Mouse (Mus musculus): Measurements from ENCODE around the gene Rab9. TPM values are rescaled to one million over a fixed set of nuclear protein-coding genes. Genes with fewer than 3 reads are reported as not detected.

Gene Rab9
- polyA plus RNA-seq, 1 experiment from 2014 or later = 40.7 TPM

- Histone ChIP-seq H3K36me3 (no peaks in the 10 kb centered on the region), H3K4me1 (replicated peaks) (peaks cover 16% of the 10 kb centered on the region), H3K9ac (replicated peaks) (peak within 1 kb of the TSS; percentile 82), H3K27ac (peak within 1 kb of the TSS; percentile 83), H3K4me3 (replicated peaks) (peak within 1 kb of the TSS; percentile 57), H3K9me3 (no peaks in the 10 kb centered on the region), H3K4me2 (replicated peaks) (peak within 1 kb of the TSS; percentile 64), H3K27me3 (peaks cover 34% of the 10 kb centered on the region; the same call in 1 of the 2 replicates)
- peak; percentile 99 for ATAC-seq
- WGBS = 26% methylated on average over 43 of the region's 44 CpGs
Measured at GRCm38 (mm10) chrX:166440616-166441063, 39.0 kb downstream of the Rab9 start, which contains the start of gene Ofd1. TSS of gene Ofd1 (minus strand) at chrX:166440704.

GRCm38 (mm10) chrX:166440036-166440615 lies 39.5 kb downstream of the Rab9 start, which contains the start of gene Trappc2:
TSS of gene Trappc2 (plus strand) at chrX:166440574.
- no peaks in the 10 kb centered on the region for H3K36me3 ChIP-seq
- peak within 1 kb of the TSS; percentile 64 for H3K4me2 ChIP-seq (replicated peaks)
- peaks cover 33% of the 10 kb centered on the region; the same call in 1 of the 2 replicates for H3K27me3 ChIP-seq
- 11% methylated on average over 35 of the region's 36 CpGs for WGBS
- peak within 1 kb of the TSS; percentile 82 for H3K9ac ChIP-seq (replicated peaks)
- peak within 1 kb of the TSS; percentile 57 for H3K4me3 ChIP-seq (replicated peaks)
- no peaks in the 10 kb centered on the region for H3K9me3 ChIP-seq
- H3K27ac ChIP-seq = peak within 1 kb of the TSS; percentile 83
- peaks cover 16% of the 10 kb centered on the region for H3K4me1 ChIP-seq (replicated peaks)
- peak; percentile 86; the same call in 1 of the 2 replicates for ATAC-seq

- no peaks in the 10 kb centered on the region for H3K9me3 ChIP-seq
- 87% methylated on average over 2 of the region's 2 CpGs for WGBS
- H3K36me3 ChIP-seq = no peaks in the 10 kb centered on the region
- H3K27ac ChIP-seq = no peak overlapping the region
- peaks cover 5% of the 10 kb centered on the region for H3K4me1 ChIP-seq (replicated peaks)
- peaks cover 10% of the 10 kb centered on the region; the same call in 1 of the 2 replicates for H3K27me3 ChIP-seq
- no peak overlapping the region for H3K9ac ChIP-seq (replicated peaks)
- ATAC-seq = no peak
- no peak overlapping the region for H3K4me3 ChIP-seq (replicated peaks)
- H3K4me2 ChIP-seq (replicated peaks) = no peak overlapping the region
Measured at GRCm38 (mm10) chrX:166434812-166435211, 44.9 kb downstream of the Rab9 start.

- Histone ChIP-seq H3K4me2 (replicated peaks) (no peak overlapping the region), H3K9me3 (no peaks in the 10 kb centered on the region), H3K36me3 (peaks cover 3% of the 10 kb centered on the region; the same call in 1 of the 2 replicates), H3K9ac (replicated peaks) (no peak overlapping the region), H3K4me3 (replicated peaks) (no peak overlapping the region), H3K27me3 (no peaks in the 10 kb centered on the region; the same call in 1 of the 2 replicates), H3K27ac (no peak overlapping the region), H3K4me1 (replicated peaks) (no peaks in the 10 kb centered on the region)
- WGBS = 73% methylated on average over 6 of the region's 6 CpGs
- no peak for ATAC-seq
Measured at GRCm38 (mm10) chrX:166416196-166416595, 63.5 kb downstream of the Rab9 start.

GRCm38 (mm10) chrX:166407865-166408264 lies 71.8 kb downstream of the Rab9 start:
- H3K4me1 ChIP-seq (replicated peaks) = no peaks in the 10 kb centered on the region
- no peak overlapping the region for H3K27ac ChIP-seq
- peaks cover 31% of the 10 kb centered on the region for H3K27me3 ChIP-seq
- no peaks in the 10 kb centered on the region for H3K9me3 ChIP-seq
- peaks cover 17% of the 10 kb centered on the region for H3K36me3 ChIP-seq
- no peak overlapping the region for H3K9ac ChIP-seq (replicated peaks)
- no peak for ATAC-seq
- no peak overlapping the region for H3K4me3 ChIP-seq (replicated peaks)
- H3K4me2 ChIP-seq (replicated peaks) = no peak overlapping the region

Other genes starting within 250 kb of the Rab9 start
- gene Gpm6b, start 241.0 kb downstream of the Rab9 start, polyA plus RNA-seq (2015; fragmentation: Nextera tagmentation; extraction: Ambion mirVana) = 271 and 286 TPM in 2 replicates
- gene Trappc2, start 39.3 kb downstream of the Rab9 start, polyA plus RNA-seq (2015; fragmentation: Nextera tagmentation; extraction: Ambion mirVana) = 77.0 and 85.4 TPM in 2 replicates
- gene Ofd1, start 39.2 kb downstream of the Rab9 start, polyA plus RNA-seq (2015; fragmentation: Nextera tagmentation; extraction: Ambion mirVana) = 7.5 and 8.3 TPM in 2 replicates
- 9.4 and 10.1 TPM in 2 replicates for gene Tceanc, start 38.7 kb upstream of the Rab9 start, polyA plus RNA-seq (2015; fragmentation: Nextera tagmentation; extraction: Ambion mirVana)
- gene Egfl6, start 105.9 kb upstream of the Rab9 start, polyA plus RNA-seq (2015; fragmentation: Nextera tagmentation; extraction: Ambion mirVana) = 1.0 and 1.8 TPM in 2 replicates

Data from midbrain, embryonic 13.5 days (tissue).